Mouse (Mus musculus) left cerebral cortex, postnatal 36 days (tissue): ENCODE data around the gene Ghr. TPM values are rescaled to one million over a fixed set of nuclear protein-coding genes. Genes with fewer than 3 reads are reported as not detected.

Experiments
- DNase-seq, 2 experiments: peaks; one replicate each; pipeline ENCODE4 v3.0.0; 2021 to 2022; ENCODE audit warnings: low spot score in 2 of 2, mixed read lengths in 1 of 2
- intact Hi-C: fragments of 180-260 bp; cut with DNase I; formaldehyde crosslinking; loops from one replicate; pipeline ENCODE4 v1.15.1; 2025
- total RNA-seq, 2 experiments: library from RNA; stranded (reverse); gene quantifications; 2 replicates each; pipeline ENCODE4 v1.2.3; 2021

Ghr gene
- total RNA-seq, 2 experiments from 2014 or later: 11.1 to 15.0 TPM

- no peak for DNase-seq
- intact Hi-C loops: no loop called here
Observed at GRCm38 (mm10) chr15:3456543-3456942, 126.7 kb downstream of the Ghr start.

- no peak for DNase-seq
- intact Hi-C loops: no loop called here
Observed at GRCm38 (mm10) chr15:3455572-3455971, 127.7 kb downstream of the Ghr start.

GRCm38 (mm10) chr15:3452080-3452752 lies 131.1 kb downstream of the Ghr start:
- intact Hi-C loops: no loop called here
- no peak for DNase-seq

- DNase-seq: no peak
- intact Hi-C loops: loop anchor here (10.0 kb wide), 1 partner anchor 455 kb away; no protein-coding TSS in a partner anchor
Observed at GRCm38 (mm10) chr15:3449564-3449963, 133.7 kb downstream of the Ghr start.

GRCm38 (mm10) chr15:3445285-3445909 lies 137.9 kb downstream of the Ghr start:
- intact Hi-C loops: loop anchor here (10.0 kb wide), 1 partner anchor 459 kb away; no protein-coding TSS in a partner anchor
- no peak for DNase-seq

- DNase-seq: no peak
- intact Hi-C loops: loop anchor here (10.0 kb wide), 1 partner anchor 460 kb away; no protein-coding TSS in a partner anchor
Observed at GRCm38 (mm10) chr15:3444448-3445020, 138.8 kb downstream of the Ghr start.

GRCm38 (mm10) chr15:3441506-3442286 lies 141.6 kb downstream of the Ghr start:
- intact Hi-C loops: loop anchor here (2.0 to 10.0 kb wide), 2 partner anchors 141 to 463 kb away; partner anchors contain the start of gene Ghr
- no peak for DNase-seq

GRCm38 (mm10) chr15:3437381-3437780 lies 145.9 kb downstream of the Ghr start:
- intact Hi-C loops: no loop called here
- no peak for DNase-seq

GRCm38 (mm10) chr15:3435637-3436036 lies 147.7 kb downstream of the Ghr start:
- intact Hi-C loops: no loop called here

GRCm38 (mm10) chr15:3434461-3434860 lies 148.8 kb downstream of the Ghr start:
- intact Hi-C loops: no loop called here
- no peak for DNase-seq

More at GRCm38 (mm10) chr15:3435637-3436036, 147.7 kb downstream of the Ghr start:
- no peak for DNase-seq

GRCm38 (mm10) chr15:3433281-3433680 lies 150.0 kb downstream of the Ghr start:
- DNase-seq: no peak
- intact Hi-C loops: no loop called here

GRCm38 (mm10) chr15:3432823-3433222 lies 150.5 kb downstream of the Ghr start:
- intact Hi-C loops: no loop called here
- DNase-seq: no peak

GRCm38 (mm10) chr15:3429417-3429816 lies 153.9 kb downstream of the Ghr start:
- intact Hi-C loops: no loop called here
- DNase-seq: no peak

GRCm38 (mm10) chr15:3429001-3429400 lies 154.3 kb downstream of the Ghr start:
- intact Hi-C loops: no loop called here
- no peak for DNase-seq

- intact Hi-C loops: no loop called here
Observed at GRCm38 (mm10) chr15:3426401-3426800, 156.9 kb downstream of the Ghr start.

GRCm38 (mm10) chr15:3423177-3423576 lies 160.1 kb downstream of the Ghr start:
- intact Hi-C loops: no loop called here
- no peak for DNase-seq

More at GRCm38 (mm10) chr15:3426401-3426800, 156.9 kb downstream of the Ghr start:
- DNase-seq: no peak

- intact Hi-C loops: no loop called here
- DNase-seq: no peak
Observed at GRCm38 (mm10) chr15:3417699-3418098, 165.6 kb downstream of the Ghr start.

GRCm38 (mm10) chr15:3413103-3413502 lies 170.2 kb downstream of the Ghr start:
- intact Hi-C loops: no loop called here
- DNase-seq: no peak

GRCm38 (mm10) chr15:3408478-3408877 lies 174.8 kb downstream of the Ghr start:
- no peak for DNase-seq

GRCm38 (mm10) chr15:3399196-3399595 lies 184.1 kb downstream of the Ghr start:
- DNase-seq: no peak
- intact Hi-C loops: no loop called here

More at GRCm38 (mm10) chr15:3408478-3408877, 174.8 kb downstream of the Ghr start:
- intact Hi-C loops: no loop called here
